Mouse (Mus musculus) liver, embryonic 12.5 days (tissue): ENCODE measurements around the gene Rab42. TPM values are rescaled to one million over a fixed set of nuclear protein-coding genes. Genes with fewer than 3 reads are reported as not detected.
"Not testable (repeated sequence)": the region's sequence is repeated elsewhere in the genome, so short reads cannot be mapped to it uniquely, and the experiment has no call there.

Experiments
- ATAC-seq: fragments of 200-750 bp; cut with Nextera tagmentation; 2 replicates; pipeline ENCODE4 v1.8.0; 2017; ENCODE audit warnings: moderate number of reproducible peaks, mild to moderate bottlenecking, moderate library complexity
- H3K27ac ChIP-seq: fragments of 300-500 bp; sonication (generic); 2 replicates; pipeline ENCODE4 v1.5.1; 2016; ENCODE audit warnings: mild to moderate bottlenecking
- H3K27me3 ChIP-seq: fragments of 300-500 bp; sonication (generic); replicated peaks from 2 replicates; pipeline ENCODE4 v1.6.1; 2016; ENCODE audit warnings: mild to moderate bottlenecking, moderate library complexity
- H3K36me3 ChIP-seq: fragments of 300-500 bp; sonication (generic); 2 replicates; pipeline ENCODE4 v1.6.1; 2016; ENCODE audit warnings: mild to moderate bottlenecking, moderate library complexity
- H3K4me1 ChIP-seq: fragments of 300-500 bp; sonication (generic); 2 replicates; pipeline ENCODE4 v1.6.1; 2016
- H3K4me2 ChIP-seq: fragments of 300-500 bp; sonication (generic); 2 replicates; pipeline ENCODE4 v1.6.1; 2016; ENCODE audit warnings: mild to moderate bottlenecking, moderate library complexity
- H3K4me3 ChIP-seq: fragments of 300-500 bp; sonication (generic); 2 replicates; pipeline ENCODE4 v1.5.1; 2016; ENCODE audit warnings: mild to moderate bottlenecking, moderate library complexity
- H3K9ac ChIP-seq: fragments of 300-500 bp; sonication (generic); 2 replicates; pipeline ENCODE4 v1.6.1; 2016; ENCODE audit warnings: mild to moderate bottlenecking, moderate library complexity
- H3K9me3 ChIP-seq: fragments of 300-500 bp; sonication (generic); replicated peaks from 2 replicates; pipeline ENCODE4 v1.6.1; 2016; ENCODE audit warnings: mild to moderate bottlenecking, moderate library complexity
- WGBS: fragments of 180-500 bp; shearing (Covaris S2); methylation state at CpG from one replicate; pipeline ENCODE4 v1.1.7; 2016; ENCODE audit not compliant: insufficient replicate concordance; 5-methylcytosine and 5-hydroxymethylcytosine counted together
- polyA plus RNA-seq: library from polyadenylated mRNA; unstranded; fragments of >200 nt; fragmentation: Nextera tagmentation; extraction: Ambion mirVana; gene quantifications from 2 replicates; pipeline ENCODE4 v1.2.1, GENCODE M21; 2016

Rab42 gene
- polyA plus RNA-seq, 1 experiment from 2014 or later: 0.61 TPM

DNA sequence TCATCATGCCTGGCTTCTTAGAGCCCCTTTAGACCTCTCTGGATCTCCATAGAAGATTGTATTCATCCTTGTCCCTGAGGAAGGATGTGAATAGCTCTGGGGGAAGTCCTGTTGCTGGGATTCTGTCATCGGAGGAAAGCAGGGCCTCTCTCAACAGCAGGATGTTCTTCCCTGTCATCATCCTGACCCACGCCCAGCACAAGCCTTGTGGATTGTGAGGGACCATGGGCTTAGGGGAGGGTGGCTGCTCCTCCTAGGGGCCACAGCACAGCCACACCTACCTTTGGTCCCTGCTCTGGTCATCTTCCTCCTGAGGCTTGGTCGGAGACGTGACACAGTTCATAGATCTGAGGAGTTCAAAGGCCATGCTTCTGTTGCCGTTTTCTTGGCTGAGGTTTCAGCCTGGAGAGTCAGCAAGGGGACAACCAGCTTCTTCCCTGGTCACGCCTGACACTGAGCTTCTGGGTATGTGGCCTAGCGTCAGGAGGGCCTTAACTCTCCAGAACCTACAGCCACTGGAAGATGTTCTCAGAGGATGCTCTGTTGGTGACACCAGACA, 9.4 kb downstream of the Rab42 start:
- Histone ChIP-seq H3K27ac (no peak overlapping the region), H3K4me2 (no peak overlapping the region), H3K9ac (no peak overlapping the region), H3K4me1 (no peaks in the 10 kb centered on the region), H3K9me3 (peaks cover 7% of the 10 kb centered on the region), H3K36me3 (peaks cover 57% of the 10 kb centered on the region), H3K27me3 (no peaks in the 10 kb centered on the region), H3K4me3 (no peak overlapping the region)
- ATAC-seq: 0 out of 2 replicates have a peak, but pooled peaks have one; percentile 2
- 77% methylated on average over 7 of the region's 7 CpGs for WGBS

DNA sequence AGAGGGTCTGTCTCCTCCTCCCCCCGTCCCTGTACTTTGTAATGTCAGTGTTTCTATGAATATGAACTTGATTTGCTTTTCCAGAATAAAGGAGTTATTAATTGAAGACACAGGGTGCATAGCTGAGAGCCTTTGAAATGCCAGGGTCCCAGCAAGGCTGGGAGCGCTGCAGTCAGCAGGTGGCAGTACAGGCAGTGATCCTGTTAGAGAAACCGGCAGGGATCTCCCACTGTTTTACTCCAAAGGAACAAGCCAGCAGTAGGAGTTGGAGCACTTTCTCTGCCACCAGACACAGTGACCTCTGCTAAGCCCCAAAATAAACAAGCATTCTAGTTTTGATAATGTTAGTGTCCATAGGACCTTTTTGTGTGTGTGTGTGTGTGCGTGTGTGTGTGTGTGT, 10.2 kb downstream of the Rab42 start:
- no peaks in the 10 kb centered on the region for H3K4me1 ChIP-seq
- peaks cover 7% of the 10 kb centered on the region for H3K9me3 ChIP-seq
- no peak overlapping the region for H3K4me2 ChIP-seq
- peaks cover 58% of the 10 kb centered on the region for H3K36me3 ChIP-seq
- no peak for ATAC-seq
- no peak overlapping the region for H3K27ac ChIP-seq
- H3K9ac ChIP-seq: no peak overlapping the region
- no peaks in the 10 kb centered on the region for H3K27me3 ChIP-seq
- WGBS: 59% methylated on average over 4 of the region's 4 CpGs
- H3K4me3 ChIP-seq: no peak overlapping the region

DNA sequence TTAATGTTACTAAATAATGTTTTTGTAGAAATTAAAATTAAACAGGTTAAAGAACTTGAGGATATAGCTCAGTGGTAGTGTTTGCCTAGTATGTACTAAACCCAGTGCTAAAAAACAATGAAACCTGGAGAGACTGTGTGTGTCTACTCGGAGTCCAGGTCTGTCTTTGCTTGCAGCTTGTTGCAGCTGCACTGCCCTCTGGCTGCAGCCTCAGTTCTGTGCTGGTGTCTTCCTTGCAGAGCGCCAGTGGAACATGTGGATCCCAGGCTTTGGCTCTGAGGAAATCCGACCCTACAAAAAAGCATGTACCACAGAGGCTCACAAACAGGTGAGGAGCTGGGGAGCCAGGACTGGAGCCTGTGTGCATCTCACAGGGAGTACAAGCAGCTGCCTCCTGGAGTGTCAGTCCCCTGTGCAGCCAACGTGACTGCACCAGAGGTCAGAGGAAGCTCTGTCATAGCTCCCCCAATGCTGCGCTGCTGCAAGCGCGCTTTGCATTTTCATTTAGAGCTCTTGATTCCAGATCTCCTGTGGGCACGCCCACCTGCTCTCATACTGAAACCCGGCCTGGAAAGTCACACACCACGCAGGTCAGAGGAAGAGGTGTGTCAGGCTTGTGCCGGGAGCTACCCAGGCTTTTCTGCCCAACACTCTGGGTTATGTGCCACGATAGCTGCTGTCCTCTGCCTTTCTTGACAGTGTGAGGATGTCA, 11.4 kb downstream of the Rab42 start:
- H3K27me3 ChIP-seq: no peaks in the 10 kb centered on the region
- H3K4me3 ChIP-seq: no peak overlapping the region
- WGBS: 86% methylated on average over 12 of the region's 12 CpGs
- ATAC-seq: no peak
- no peaks in the 10 kb centered on the region for H3K4me1 ChIP-seq
- no peak overlapping the region for H3K4me2 ChIP-seq
- no peak overlapping the region for H3K27ac ChIP-seq
- H3K36me3 ChIP-seq: peaks cover 67% of the 10 kb centered on the region
- H3K9me3 ChIP-seq: peaks cover 7% of the 10 kb centered on the region
- no peak overlapping the region for H3K9ac ChIP-seq

DNA sequence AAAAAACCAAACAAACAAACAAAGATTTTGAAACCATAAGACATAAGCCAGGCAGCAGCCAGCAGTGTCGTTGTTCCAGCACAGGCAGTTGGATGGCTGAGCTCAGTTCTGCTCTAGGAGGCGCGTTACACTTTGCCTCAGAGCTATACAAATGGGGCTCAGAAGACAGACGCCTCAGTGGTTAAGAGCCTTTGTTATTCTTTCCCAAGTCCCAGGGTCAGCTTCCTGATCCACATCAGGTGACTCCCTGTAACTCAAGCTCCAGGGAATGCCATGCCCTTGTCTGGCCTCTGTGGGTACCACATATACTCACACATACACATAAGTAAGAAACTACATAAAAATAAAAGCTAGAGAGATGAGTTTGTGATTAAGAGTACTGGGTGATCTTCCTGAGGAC, 12.1 kb downstream of the Rab42 start:
- Histone ChIP-seq H3K36me3 (peaks cover 74% of the 10 kb centered on the region), H3K9me3 (peaks cover 7% of the 10 kb centered on the region), H3K4me1 (no peaks in the 10 kb centered on the region), H3K4me3 (no peak overlapping the region), H3K27ac (no peak overlapping the region), H3K4me2 (no peak overlapping the region), H3K9ac (no peak overlapping the region), H3K27me3 (no peaks in the 10 kb centered on the region)
- ATAC-seq: no peak
- 91% methylated on average over 4 of the region's 4 CpGs for WGBS

DNA sequence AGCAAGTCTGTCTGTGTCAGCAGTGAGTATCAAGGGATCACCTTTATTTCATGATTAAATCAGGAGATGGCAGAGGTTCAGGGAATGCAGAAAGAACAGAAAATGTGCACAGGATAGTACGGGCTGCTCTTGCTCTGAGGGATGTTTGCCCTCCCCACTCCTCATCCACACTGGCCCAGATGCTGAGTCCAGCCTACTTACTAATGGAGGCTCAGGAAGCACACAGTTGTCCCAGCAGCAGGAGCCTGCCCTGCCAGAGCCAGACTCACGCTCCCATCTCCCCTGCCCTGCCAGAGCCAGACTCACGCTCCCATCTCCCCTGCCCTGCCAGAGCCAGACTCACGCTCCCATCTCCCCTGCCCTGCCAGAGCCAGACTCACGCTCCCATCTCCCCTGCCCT, 14.3 kb downstream of the Rab42 start:
- WGBS: 80% methylated on average over 4 of the region's 5 CpGs
- not testable (repeated sequence) for H3K4me2 ChIP-seq, H3K27ac ChIP-seq, H3K4me1 ChIP-seq, H3K9me3 ChIP-seq, H3K9ac ChIP-seq, H3K27me3 ChIP-seq, ATAC-seq, H3K4me3 ChIP-seq
- H3K36me3 ChIP-seq: peaks cover 87% of the 10 kb centered on the region

DNA sequence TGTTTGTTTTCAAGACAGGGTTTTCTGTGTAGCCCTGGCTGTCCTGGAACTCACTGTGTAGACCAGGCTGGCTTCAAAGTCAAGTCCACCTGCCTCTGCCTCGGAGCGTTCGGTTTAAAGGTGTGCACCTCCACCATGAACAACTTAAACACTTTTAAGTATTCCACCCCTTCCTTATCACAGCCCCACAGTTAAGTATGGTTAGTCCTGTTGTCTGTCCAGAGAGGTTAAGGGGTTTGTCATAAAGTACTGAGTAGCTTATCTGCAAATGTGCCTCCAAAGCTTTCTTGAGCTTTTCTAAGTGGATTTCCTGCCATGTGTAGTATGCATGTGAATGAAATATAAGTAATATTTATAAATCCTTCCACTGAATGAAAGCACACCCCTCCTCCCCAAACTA, 27.2 kb downstream of the Rab42 start:
- 15% methylated on average over 3 of the region's 3 CpGs for WGBS
- H3K4me3 ChIP-seq: peak overlapping the region; percentile 92
- H3K4me1 ChIP-seq: peaks cover 42% of the 10 kb centered on the region
- H3K9me3 ChIP-seq: no peaks in the 10 kb centered on the region
- H3K9ac ChIP-seq: peak overlapping the region; percentile 99
- H3K27ac ChIP-seq: peak overlapping the region; percentile 79
- ATAC-seq: peak; percentile 59
- no peaks in the 10 kb centered on the region for H3K27me3 ChIP-seq
- peaks cover 17% of the 10 kb centered on the region for H3K36me3 ChIP-seq
- peak overlapping the region; percentile 86 for H3K4me2 ChIP-seq

DNA sequence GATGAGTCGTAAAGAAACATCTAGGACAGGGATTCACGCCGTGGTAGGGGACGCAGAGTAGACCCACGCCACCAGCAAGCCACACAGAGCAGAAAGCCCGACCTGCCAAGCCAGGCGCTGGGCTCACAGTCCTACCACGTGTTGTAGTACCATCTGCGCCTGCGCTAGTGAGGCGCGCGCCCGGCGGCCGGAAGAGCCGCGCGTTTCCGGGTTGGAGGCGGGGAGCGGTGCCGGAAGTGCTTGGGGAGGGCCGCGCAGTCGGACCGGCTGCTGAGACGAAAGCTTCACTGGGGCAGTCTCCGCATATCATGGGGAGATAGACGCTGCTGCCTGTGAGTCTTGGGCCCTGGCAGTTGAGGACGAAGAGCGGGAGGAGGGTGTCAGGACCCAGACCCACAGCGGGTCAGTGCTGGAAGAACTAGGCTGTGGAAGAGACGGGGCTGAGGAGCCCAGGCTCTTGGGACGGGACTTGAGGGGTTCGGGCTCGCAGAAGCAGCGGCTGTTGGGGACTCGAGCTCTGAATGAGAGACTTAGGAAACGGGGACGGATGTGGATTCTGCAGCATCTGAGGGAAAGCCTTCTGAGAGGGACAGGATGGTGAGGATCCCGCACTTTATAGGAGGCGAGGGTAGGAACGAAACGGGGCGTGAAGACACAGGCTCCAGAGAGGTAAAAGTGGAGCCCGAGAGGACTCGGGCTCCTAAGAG, 28.9 kb downstream of the Rab42 start, which contains the start of gene Taf12:
TSS of gene Taf12 (plus strand) at position 220 of the 707 bp plus-strand sequence.
- no peaks in the 10 kb centered on the region for H3K27me3 ChIP-seq
- peaks cover 51% of the 10 kb centered on the region for H3K4me1 ChIP-seq
- H3K4me2 ChIP-seq: peak within 1 kb of the TSS; percentile 86
- H3K9me3 ChIP-seq: no peaks in the 10 kb centered on the region
- ATAC-seq: peak; percentile 82
- H3K9ac ChIP-seq: peak within 1 kb of the TSS; percentile 99
- WGBS: under 1% methylated on average over 48 of the region's 48 CpGs
- H3K27ac ChIP-seq: peak within 1 kb of the TSS; percentile 99
- H3K36me3 ChIP-seq: peaks cover 10% of the 10 kb centered on the region
- H3K4me3 ChIP-seq: peak within 1 kb of the TSS; percentile 92

DNA sequence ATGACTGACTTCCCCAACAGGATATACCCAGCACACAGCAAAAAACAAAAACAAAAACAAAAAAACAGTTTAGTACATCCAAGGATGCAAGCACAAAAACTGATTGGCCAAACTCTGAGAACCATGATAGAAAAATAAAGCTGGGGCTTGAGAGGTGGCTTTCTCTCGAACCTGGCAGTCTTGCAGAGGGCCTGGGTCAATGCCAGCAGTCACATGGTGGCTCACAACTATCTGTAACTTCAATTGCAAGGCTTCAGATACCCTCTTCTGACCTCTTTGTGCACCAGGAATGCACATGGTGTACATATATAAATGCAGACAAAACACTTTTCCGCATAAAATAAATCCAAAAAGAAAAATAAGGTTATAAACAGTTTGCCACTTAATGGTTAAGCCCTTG, 30.0 kb downstream of the Rab42 start:
- H3K4me2 ChIP-seq: peak overlapping the region; percentile 86

DNA sequence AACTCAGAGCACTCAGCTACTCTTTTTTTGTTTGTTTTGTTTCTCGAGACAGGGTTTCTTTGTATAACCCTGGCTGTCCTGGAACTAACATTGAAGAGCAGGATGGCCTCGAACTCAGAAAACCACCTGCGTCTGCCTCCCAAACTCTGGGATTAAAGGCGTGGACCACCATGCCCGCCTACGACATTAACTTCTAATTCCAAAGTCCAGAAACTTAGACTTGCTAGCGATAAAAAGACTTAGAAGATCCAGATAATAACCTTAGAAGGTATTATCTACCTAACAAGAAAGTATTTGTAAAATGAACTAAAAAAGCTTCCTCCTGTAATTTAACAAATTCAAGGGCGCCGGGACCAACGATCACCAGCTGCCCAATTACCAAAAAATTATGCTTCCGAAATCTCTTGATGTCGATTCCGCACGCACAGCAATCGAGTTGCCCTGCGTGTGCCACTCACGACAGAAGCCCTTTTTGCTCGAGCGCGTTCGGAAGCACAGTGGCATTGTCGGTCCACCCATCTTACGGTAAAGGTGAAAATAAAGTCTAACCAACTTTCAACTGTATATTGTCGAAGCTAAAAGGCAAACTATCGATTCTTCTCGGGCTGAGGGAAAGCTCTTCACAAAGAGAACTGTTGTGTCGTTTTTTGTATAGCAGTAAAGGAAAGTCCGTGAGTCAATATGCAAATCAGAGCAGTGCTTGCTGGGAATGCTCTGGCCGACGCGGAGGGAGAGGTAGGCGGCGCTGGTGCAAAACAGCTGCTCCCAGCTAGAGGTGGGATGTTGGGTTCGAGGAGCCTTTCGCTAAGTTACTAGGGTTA, 33.2 kb downstream of the Rab42 start:
- H3K36me3 ChIP-seq: no peaks in the 10 kb centered on the region

More for the DNA sequence above, 30.0 kb downstream of the Rab42 start:
- Histone ChIP-seq H3K9me3 (no peaks in the 10 kb centered on the region), H3K4me1 (peaks cover 62% of the 10 kb centered on the region), H3K36me3 (peaks cover 10% of the 10 kb centered on the region), H3K27ac (peak overlapping the region; percentile 99), H3K4me3 (peak overlapping the region; percentile 92), H3K9ac (peak overlapping the region; percentile 99), H3K27me3 (no peaks in the 10 kb centered on the region)
- no peak for ATAC-seq
- 50% methylated on average over 2 of the region's 2 CpGs for WGBS

DNA sequence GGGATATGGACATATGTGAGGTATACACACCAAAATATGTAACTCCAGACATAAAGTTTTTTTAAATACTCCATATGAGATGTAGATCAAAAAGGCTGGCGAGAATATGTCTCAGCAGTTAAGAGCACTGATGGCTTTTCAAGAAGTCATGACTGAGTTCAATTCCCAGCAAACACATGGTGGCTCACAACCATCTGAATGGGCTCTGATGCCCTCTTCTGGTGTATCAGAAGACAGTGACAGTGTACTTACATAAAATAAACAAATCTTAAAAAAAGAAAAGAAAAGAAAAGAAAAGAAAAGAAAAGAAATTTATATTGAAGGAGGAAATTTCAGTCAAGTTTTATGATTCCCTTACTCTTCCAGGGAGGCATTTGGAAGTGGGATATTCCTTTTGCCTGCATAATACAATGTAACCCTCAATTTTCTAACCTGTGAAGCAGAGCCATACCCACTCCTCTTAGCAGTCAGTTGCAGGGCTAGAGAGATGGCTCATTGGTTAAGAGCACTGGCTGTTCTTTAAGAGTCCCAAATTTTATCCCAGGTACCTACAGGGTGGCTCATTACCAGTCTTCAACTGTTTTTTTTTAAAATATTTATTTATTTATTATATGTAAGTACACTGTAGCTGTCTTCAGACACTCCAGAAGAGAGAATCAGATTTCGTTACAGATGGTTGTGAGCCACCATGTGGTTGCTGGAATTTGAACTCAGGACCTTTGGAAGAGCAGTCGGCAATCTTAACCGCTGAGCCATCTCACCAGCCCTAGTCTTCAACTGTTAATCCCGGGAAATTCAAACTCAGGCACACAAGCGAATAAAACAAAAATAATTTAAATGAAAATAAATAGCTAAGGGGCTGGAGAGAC, 34.1 kb downstream of the Rab42 start:
- peaks cover 36% of the 10 kb centered on the region for H3K4me1 ChIP-seq
- H3K36me3 ChIP-seq: no peaks in the 10 kb centered on the region
- WGBS: 7% methylated on average over 6 of the region's 6 CpGs
- H3K4me2 ChIP-seq: peak overlapping the region; percentile 16
- no peaks in the 10 kb centered on the region for H3K9me3 ChIP-seq
- 0 out of 2 replicates have a peak overlapping the region, but pooled peaks have one; percentile 31 for H3K9ac ChIP-seq
- no peak for ATAC-seq
- no peaks in the 10 kb centered on the region for H3K27me3 ChIP-seq
- H3K27ac ChIP-seq: peak overlapping the region; percentile 92
- no peak overlapping the region for H3K4me3 ChIP-seq

More for the DNA sequence above, 33.2 kb downstream of the Rab42 start:
- H3K4me2 ChIP-seq: peak overlapping the region; percentile 72
- no peaks in the 10 kb centered on the region for H3K9me3 ChIP-seq
- H3K9ac ChIP-seq: peak overlapping the region; percentile 64
- peaks cover 36% of the 10 kb centered on the region for H3K4me1 ChIP-seq
- H3K4me3 ChIP-seq: peak overlapping the region; percentile 43
- no peaks in the 10 kb centered on the region for H3K27me3 ChIP-seq
- under 1% methylated on average over 35 of the region's 35 CpGs for WGBS
- ATAC-seq: peak; percentile 75
- H3K27ac ChIP-seq: peak overlapping the region; percentile 92

DNA sequence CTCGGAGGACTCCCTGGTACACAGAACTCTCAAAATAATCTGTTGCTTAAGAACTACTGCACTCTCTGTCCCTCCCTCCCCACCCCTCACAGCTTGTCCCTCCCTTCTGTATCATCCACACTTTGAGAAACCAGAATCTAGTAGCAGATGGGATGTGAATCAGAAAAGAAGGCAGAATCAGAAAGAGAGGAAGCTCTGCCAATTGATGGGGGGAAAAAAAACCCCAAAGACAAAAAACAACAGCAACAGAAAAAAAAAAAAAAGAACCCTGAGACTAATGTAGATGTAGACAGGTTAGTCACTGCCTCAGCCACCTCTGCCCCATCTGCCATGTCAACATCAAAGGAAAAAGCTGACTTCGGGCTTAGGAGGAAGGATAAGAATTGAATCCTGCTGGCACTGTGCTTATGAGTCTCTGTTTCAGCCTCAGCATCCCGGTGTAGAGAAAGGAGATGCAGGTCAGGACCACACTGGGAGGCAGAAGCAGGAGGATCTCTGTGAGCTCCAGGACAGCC, 36.3 kb downstream of the Rab42 start:
- WGBS: 70% methylated on average over 3 of the region's 3 CpGs
- no peak overlapping the region for H3K27ac ChIP-seq

More for the DNA sequence above, 36.3 kb downstream of the Rab42 start:
- no peak for ATAC-seq
- Histone ChIP-seq H3K4me2 (no peak overlapping the region), H3K4me1 (peaks cover 40% of the 10 kb centered on the region), H3K9me3 (no peaks in the 10 kb centered on the region), H3K36me3 (no peaks in the 10 kb centered on the region), H3K27me3 (no peaks in the 10 kb centered on the region), H3K4me3 (no peak overlapping the region), H3K9ac (no peak overlapping the region)
